Mouse (Mus musculus): ENCODE results near the gene Plk3.
A peak's percentile ranks its signal among the peaks of the same experiment; 100 is the strongest.

Plk3 gene

DNA sequence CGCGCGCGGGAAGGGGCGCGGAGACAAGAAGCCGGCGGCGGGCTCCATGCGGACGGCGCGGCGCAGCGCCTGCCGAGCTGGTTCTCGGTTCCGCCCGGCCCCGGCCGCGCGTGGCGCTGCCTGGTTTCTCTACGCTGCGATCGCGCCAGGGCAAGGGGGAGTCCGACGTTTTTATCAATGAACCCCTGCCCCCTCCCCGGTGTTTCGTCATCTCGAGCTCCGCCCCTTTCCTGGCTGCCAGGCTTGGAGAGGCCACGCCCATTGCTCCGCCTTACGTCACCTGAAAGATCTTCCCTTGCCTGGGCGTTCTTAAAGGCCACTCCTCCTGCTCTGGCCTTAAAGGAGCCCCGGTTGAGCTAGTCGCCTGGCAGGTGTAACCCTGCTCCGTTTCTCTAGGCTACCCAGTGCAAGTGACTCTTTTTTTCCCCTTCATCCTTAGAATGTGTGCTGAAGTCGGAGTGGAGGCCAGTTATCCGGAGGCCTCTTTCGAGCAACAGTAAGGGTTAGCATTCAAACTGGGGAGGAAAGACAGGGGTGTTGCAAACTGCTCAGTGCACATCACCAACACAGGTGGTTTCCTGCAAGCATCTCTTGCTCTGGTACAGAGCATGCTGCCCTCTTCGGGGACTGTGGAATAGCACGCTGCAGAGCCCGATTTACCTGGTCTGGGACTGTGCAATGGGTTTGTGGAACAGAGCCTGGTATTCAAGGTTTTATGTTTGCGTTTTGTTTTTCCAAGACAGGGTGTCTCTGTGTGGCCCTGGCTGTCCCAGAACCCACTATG, at the start of gene Plk3:
Gene Plk3 (minus strand): TSS at position 147 of the 784 bp plus-strand sequence.
- TF ChIP-seq GATA4 (IDR thresholded peaks at IDR 0.05; ENCODE audit: insufficient replicate concordance, low read length) = peak; percentile 84; the same call in 1 of the 2 replicates

DNA sequence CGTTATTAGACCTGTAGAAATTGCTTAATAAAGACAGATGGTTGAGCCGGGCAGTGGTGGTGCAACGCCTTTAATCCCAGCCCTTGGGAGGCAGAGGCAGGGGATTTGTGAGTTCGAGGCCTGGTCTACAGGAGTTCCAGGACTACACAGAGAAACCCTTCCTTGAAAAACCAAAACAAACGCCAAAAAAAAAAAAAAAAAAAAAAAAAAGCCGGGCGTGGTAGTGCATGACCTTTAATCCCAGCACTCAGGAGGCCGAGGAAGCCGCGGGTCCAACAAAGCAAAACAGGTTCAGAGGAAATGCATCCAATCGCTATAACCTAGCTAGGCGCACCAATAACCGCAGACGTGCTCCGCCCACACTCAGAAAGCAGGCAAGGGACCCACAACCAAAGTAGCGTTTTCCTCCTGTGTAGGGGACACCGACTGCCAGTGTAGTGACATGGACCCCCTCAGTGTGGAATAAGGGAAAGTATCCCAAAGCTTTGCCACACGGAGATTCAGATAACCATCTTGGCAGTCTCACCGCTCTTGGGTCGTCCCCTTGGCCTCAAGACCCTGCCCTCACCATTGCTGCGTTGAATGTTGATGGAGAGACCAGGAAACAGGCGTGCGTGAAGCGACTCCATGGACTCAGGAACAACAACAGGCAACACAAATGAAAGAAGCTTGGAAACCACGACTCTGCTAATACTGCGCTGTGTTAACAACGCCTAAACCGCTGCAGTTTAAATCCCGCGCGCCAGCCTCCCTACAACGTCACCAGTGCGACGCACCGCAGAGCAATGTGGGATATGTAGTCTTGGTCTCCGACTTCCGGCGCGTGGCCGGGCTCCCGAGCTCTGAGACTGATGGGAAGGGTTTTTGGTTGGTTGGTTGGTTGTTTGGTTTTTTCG, 48.3 kb upstream of the Plk3 start, which contains the start of gene Kif2c:
Gene Kif2c (minus strand): TSS at position 777 of the 896 bp plus-strand sequence.
- TF ChIP-seq GATA4 (IDR thresholded peaks at IDR 0.05; ENCODE audit: insufficient replicate concordance, low read length) = no peak

DNA sequence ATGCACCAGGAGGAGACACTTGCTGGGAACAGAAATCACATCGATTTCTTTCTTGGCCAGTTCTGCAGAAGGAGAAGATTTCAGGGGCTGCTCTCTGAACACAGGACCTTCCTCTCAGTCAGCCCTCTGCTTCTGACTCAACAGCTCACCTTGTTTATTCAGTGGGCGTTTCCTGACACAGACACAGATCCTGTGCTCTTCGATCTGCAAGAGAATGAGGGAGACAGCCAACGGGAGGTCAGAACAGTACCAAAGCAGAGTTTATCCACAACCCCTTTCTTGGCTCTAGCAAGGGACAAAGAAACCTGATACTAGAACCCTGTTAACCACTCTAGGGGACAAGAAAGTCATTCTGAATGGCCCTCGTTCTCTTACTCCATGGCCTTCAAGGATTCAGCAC, 36.2 kb upstream of the Plk3 start:
- TF ChIP-seq GATA4 (IDR thresholded peaks at IDR 0.05; ENCODE audit: insufficient replicate concordance, low read length) = no peak

- no peak for TF ChIP-seq GATA4 (IDR thresholded peaks at IDR 0.05; ENCODE audit: insufficient replicate concordance, low read length)
Measured at GRCm38 (mm10) chr4:117161183-117161582, 27.4 kb upstream of the Plk3 start.

GRCm38 (mm10) chr4:117159666-117160065, 25.9 kb upstream of the Plk3 start:
- TF ChIP-seq GATA4 (IDR thresholded peaks at IDR 0.05; ENCODE audit: insufficient replicate concordance, low read length) = no peak

GRCm38 (mm10) chr4:117156372-117156771, 22.6 kb upstream of the Plk3 start:
- no peak for TF ChIP-seq GATA4 (IDR thresholded peaks at IDR 0.05; ENCODE audit: insufficient replicate concordance, low read length)

DNA sequence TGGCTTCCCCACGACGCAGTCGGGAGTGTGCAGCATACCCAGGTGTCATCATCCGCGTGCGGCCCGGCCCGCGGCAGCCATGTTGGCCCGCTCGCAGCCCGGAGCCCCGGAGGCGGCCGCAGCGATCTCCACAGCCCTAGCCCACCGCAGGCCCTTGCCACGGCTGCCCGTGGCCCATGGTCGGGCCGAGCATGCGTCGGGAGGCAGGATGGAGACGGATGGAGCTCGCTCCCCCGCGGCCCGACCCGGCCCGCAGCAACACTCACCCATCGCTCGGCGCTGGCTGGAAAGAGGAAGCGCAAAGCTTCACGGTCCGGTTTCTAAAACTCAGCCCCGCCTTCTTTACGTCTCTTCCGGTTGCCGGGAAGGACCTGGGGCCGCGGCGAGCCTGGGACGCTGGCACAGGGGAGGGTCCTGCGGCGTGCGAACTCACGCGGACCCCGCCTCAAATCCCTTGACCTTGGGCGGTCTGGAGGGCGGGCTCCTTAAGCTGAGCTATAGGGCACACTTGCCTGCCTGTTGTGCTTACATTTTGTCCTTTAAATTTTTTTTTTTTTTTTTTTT, 22.1 kb upstream of the Plk3 start, which contains the start of gene Rps8:
Gene Rps8 (minus strand): TSS at position 452 of the 564 bp plus-strand sequence.
- no peak for TF ChIP-seq GATA4 (IDR thresholded peaks at IDR 0.05; ENCODE audit: insufficient replicate concordance, low read length)

GRCm38 (mm10) chr4:117155020-117155791, 21.4 kb upstream of the Plk3 start:
- TF ChIP-seq GATA4 (IDR thresholded peaks at IDR 0.05; ENCODE audit: insufficient replicate concordance, low read length) = no peak

DNA sequence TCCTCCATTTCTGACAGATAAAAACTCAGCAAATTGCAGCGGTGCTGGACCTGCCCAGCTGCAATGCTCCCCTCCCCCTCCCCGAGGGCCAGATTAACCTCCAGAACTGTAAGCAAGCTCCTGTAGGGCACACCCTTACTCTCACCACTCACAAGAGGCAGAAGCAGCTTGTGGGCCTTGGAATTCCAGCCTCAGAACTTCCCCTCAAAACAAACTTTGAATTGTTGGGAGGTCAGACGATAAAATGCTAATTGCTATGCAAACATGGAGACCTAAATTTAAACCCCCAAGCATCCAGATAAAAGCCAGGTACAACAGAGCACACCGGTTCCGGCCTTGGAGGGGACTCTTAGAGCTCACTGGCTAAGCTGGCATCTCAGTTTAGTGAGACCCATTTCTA, 19.0 kb upstream of the Plk3 start:
- TF ChIP-seq GATA4 (IDR thresholded peaks at IDR 0.05; ENCODE audit: insufficient replicate concordance, low read length) = no peak

DNA sequence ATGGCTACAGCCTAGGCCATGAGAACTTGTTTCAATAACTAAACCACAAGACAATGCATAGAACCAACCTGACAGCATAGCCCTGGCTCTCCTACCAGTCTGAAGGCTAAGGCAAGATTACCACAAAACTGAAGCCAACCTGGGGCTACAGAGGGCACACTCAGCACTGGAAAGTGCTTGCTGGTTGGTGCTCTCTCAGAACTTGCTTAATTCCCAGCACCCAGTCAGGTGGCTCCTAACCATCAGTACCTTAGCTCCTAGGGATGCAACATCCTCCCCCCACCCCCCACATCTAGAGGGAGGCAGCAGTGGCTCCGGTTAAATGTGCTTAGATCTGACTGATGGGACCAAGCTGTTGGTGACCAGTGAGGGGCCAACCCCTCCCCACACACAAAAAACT, 17.7 kb upstream of the Plk3 start:
- TF ChIP-seq GATA4 (IDR thresholded peaks at IDR 0.05; ENCODE audit: insufficient replicate concordance, low read length) = no peak

DNA sequence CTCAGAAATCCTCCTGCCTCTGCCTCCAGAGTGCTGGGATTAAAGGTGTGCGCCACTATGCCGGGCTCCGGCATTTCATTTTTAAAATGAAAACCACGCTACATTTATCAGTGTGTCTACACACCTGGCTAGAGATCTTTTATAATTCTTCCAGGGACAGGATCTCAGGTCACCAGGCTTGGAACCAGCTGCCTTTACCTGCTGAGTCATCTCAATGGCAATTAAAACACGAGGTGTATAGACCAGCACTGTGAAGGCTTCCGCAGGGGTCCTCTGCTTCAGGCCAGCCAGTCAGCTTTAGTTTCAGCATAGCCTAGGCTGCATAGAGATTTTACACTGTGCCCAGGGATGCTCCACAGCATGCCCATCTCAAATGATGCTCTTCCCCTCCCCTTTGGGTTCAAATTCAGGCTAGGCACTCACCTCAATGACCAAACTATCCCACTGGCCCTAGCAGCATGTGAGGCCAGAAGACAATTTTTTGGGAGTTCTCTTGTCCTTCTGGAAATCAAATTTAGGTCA, 16.5 kb upstream of the Plk3 start:
- no peak for TF ChIP-seq GATA4 (IDR thresholded peaks at IDR 0.05; ENCODE audit: insufficient replicate concordance, low read length)

DNA sequence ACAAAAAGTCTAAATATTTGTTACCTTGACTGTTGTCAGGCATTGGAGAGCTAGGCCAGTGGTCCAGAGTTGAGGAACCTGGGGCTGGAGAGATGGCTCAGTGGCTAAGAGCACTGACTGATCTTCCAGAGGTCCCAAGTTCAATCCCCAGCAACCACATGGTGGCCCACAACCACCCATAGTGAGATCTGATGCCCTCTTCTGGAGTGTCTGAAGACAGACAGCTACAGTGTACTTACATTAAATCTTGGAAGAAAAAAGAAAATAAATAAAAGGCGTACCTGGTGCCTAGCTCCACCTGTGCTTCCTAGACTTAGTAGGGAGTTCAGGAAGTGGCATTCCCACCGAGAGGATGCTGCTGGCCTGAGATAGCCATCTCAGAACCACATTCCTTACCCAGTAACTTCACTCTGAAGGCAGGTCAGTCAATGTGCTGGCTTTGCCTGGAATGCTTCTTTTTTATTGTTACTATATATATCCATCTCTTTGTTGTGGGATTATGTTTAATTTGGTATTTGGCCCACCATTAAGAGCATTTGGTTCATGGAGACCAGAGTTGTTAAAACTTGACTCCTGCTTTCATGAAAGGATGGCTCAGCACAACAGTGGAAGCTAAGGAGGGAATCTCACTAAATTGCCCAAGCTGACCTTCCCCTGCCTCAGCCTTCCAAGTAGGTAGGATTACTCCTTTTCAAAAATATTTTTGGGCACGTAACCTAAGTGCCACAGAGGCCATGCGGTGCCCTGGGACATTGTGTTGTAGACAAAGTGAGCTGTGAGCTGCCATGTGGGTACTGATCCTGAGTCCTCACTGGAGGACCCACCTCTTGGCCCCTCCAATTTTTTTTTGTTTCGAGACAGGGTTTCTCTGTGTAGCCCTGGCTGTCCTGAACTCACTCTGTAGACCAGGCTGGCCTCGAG, 15.8 kb upstream of the Plk3 start:
- TF ChIP-seq GATA4 (IDR thresholded peaks at IDR 0.05; ENCODE audit: insufficient replicate concordance, low read length) = no peak

- no peak for TF ChIP-seq GATA4 (IDR thresholded peaks at IDR 0.05; ENCODE audit: insufficient replicate concordance, low read length)
Measured at GRCm38 (mm10) chr4:117148815-117149214, 15.1 kb upstream of the Plk3 start.

Data from liver, adult (tissue).